Mouse (Mus musculus) urinary bladder, postnatal 0 days (tissue): ENCODE measurements around the gene Gm3558. TPM values are rescaled to one million over a fixed set of nuclear protein-coding genes. Genes with fewer than 3 reads are reported as not detected.

Experiments used
- polyA plus RNA-seq: library from polyadenylated mRNA; unstranded; fragments of >200 nt; fragmentation: Nextera tagmentation; extraction: Ambion mirVana; gene quantifications from 2 replicates; pipeline ENCODE4 v1.2.1, GENCODE M21; 2015

The Gm3558 gene
- polyA plus RNA-seq, result 0.43 and 0.48 TPM in 2 replicates

GRCm38 (mm10) chr14:7568382-7568781 lies at the start of gene Gm3558:
TSS of gene Gm3558 (minus strand) at chr14:7568566.

GRCm38 (mm10) chr14:7595492-7595891 lies 27.1 kb upstream of the Gm3558 start, which contains the start of gene Gm10338:
TSS of gene Gm10338 (minus strand) at chr14:7595592.

Other genes with a start within 250 kb of the Gm3558 start
- gene Gm5797, start 236.2 kb downstream of the Gm3558 start, polyA plus RNA-seq, result not detected in 2 replicates
- not detected in 2 replicates for gene Gm8374, start 203.4 kb downstream of the Gm3558 start, polyA plus RNA-seq
- 0.13 TPM in 1 of 2 replicates, not detected in the other for gene Gm3755, start 117.6 kb downstream of the Gm3558 start, polyA plus RNA-seq
- gene Gm3752, start 84.8 kb downstream of the Gm3558 start, polyA plus RNA-seq, result 0.24 TPM in 2 replicates
- not detected in 2 replicates for gene Gm10338, start 27.0 kb upstream of the Gm3558 start, polyA plus RNA-seq
- not detected in 2 replicates for gene Gm10128, start 75.4 kb upstream of the Gm3558 start, polyA plus RNA-seq
- gene Gm26661, start 223.0 kb upstream of the Gm3558 start, polyA plus RNA-seq, result not detected in 2 replicates
- 17.0 and 17.8 TPM in 2 replicates for gene Flnb, start 249.4 kb upstream of the Gm3558 start, polyA plus RNA-seq